Mouse (Mus musculus): ENCODE results near the gene Tead1. TPM values are rescaled to one million over a fixed set of nuclear protein-coding genes. Genes with fewer than 3 reads are reported as not detected.
A peak's percentile ranks its signal among the peaks of the same experiment; 100 is the strongest.

Gene Tead1
- total and polyA plus RNA-seq, 2 experiments from 2014 or later = 20.8 to 63.9 TPM

DNA sequence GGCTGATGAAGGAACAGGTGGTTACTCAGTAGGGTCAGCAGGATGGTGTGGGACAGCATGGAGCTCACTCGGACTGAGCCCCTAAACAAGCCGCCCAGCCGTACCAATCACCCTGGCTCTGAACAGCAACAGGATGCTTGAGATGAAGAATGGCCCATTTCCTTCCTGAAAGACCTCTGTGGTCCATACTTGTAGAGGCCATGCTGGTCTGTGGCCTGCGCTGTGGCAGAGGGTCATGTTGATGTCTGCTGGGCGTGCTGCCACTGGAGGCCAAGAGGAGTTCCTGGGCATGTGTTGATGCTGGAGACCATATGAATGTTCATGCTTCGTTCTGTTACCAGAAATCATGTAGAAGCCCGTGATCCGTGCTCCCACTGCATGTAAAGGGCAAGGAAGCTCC lies 258.0 kb downstream of the Tead1 start:
- Histone ChIP-seq H3K36me3 (replicated peaks; ENCODE audit: control insufficient read depth, insufficient read depth, low read length) (no peaks in the 10 kb centered on the region), H3K27me3 (ENCODE audit: control insufficient read depth, insufficient read depth, low read length) (no peaks in the 10 kb centered on the region), H3K9ac (replicated peaks; ENCODE audit: low read depth, low read length) (no peak overlapping the region), H3K4me3 (ENCODE audit: low read depth, low read length) (no peak overlapping the region), H3K4me1 (ENCODE audit: control insufficient read depth, insufficient read depth) (no peaks in the 10 kb centered on the region), H3K4me2 (ENCODE audit: low read depth, low read length) (no peak overlapping the region), H3K9me3 (replicated peaks; ENCODE audit: control insufficient read depth, low read length) (no peaks in the 10 kb centered on the region), H3K27ac (ENCODE audit: low read depth) (no peak overlapping the region)
- no peak for ATAC-seq (ENCODE audit: insufficient read depth, low read depth)
- no peak for DNase-seq (ENCODE audit: low spot score)
- 76% methylated on average over 8 of the region's 8 CpGs for WGBS
- TF ChIP-seq CTCF (IDR thresholded peaks at IDR 0.05; ENCODE audit: low read depth) = no peak

DNA sequence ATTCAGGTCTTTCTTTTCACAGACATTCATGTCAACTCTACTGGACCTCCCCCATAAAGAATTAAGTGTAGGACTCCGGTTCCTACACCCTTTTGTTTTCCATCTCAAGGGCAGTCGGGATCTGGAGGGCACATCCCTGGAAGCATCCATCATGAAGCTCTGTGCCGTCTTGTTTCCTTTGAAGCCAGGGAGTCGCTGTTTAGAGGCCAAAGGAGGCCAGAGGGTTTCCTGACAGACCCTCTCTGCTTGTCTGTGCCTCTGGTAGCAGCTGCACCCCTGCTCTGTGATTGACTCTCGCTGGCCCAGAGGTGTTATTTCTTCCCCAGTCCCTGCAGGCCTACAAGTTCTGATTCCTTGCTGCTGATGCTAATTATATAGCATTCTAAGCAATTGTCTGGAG lies 259.8 kb downstream of the Tead1 start:
- 58% methylated on average over 5 of the region's 5 CpGs for WGBS
- Histone ChIP-seq H3K4me3 (ENCODE audit: low read depth, low read length) (no peak overlapping the region), H3K4me1 (ENCODE audit: control insufficient read depth, insufficient read depth) (no peaks in the 10 kb centered on the region), H3K36me3 (replicated peaks; ENCODE audit: control insufficient read depth, insufficient read depth, low read length) (no peaks in the 10 kb centered on the region), H3K4me2 (ENCODE audit: low read depth, low read length) (no peak overlapping the region), H3K9ac (replicated peaks; ENCODE audit: low read depth, low read length) (no peak overlapping the region), H3K27ac (ENCODE audit: low read depth) (no peak overlapping the region), H3K27me3 (ENCODE audit: control insufficient read depth, insufficient read depth, low read length) (no peaks in the 10 kb centered on the region), H3K9me3 (replicated peaks; ENCODE audit: control insufficient read depth, low read length) (no peaks in the 10 kb centered on the region)
- DNase-seq (ENCODE audit: low spot score) = no peak
- no peak for ATAC-seq (ENCODE audit: insufficient read depth, low read depth)
- TF ChIP-seq EP300 (IDR thresholded peaks at IDR 0.05; ENCODE audit: low read depth) = no peak
- TF ChIP-seq CTCF (IDR thresholded peaks at IDR 0.05; ENCODE audit: low read depth) = no peak

DNA sequence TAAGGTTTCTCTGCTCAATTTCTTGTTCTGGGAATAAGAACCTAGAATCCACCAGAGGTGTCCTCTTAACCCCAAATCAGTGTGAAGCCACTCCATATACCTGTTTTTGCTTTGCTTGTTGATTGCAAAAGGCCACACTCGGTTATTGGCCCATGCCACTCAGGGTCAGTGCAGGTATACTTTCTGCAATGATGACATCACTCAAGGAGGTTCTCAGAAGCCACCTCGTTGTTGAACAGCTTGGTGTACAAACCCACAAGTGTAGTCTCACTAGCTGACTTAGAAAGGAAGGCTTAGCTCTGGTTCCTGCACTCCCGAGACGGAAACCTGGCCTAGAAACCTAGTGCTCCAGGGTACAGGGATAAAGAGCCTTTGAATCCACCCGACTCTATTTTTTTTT lies 263.4 kb downstream of the Tead1 start:
- H3K4me1 ChIP-seq (ENCODE audit: control insufficient read depth, insufficient read depth) = no peaks in the 10 kb centered on the region
- H3K27me3 ChIP-seq (ENCODE audit: control insufficient read depth, insufficient read depth, low read length) = no peaks in the 10 kb centered on the region
- WGBS = 69% methylated on average over 5 of the region's 5 CpGs
- H3K4me3 ChIP-seq (ENCODE audit: low read depth, low read length) = no peak overlapping the region
- H3K9ac ChIP-seq (replicated peaks; ENCODE audit: low read depth, low read length) = no peak overlapping the region
- no peak for ATAC-seq (ENCODE audit: insufficient read depth, low read depth)
- no peak for DNase-seq (ENCODE audit: low spot score)
- no peak overlapping the region for H3K27ac ChIP-seq (ENCODE audit: low read depth)
- no peak for TF ChIP-seq CTCF (IDR thresholded peaks at IDR 0.05; ENCODE audit: low read depth)
- TF ChIP-seq EP300 (IDR thresholded peaks at IDR 0.05; ENCODE audit: low read depth) = no peak
- no peaks in the 10 kb centered on the region for H3K9me3 ChIP-seq (replicated peaks; ENCODE audit: control insufficient read depth, low read length)
- H3K4me2 ChIP-seq (ENCODE audit: low read depth, low read length) = no peak overlapping the region
- no peaks in the 10 kb centered on the region for H3K36me3 ChIP-seq (replicated peaks; ENCODE audit: control insufficient read depth, insufficient read depth, low read length)

DNA sequence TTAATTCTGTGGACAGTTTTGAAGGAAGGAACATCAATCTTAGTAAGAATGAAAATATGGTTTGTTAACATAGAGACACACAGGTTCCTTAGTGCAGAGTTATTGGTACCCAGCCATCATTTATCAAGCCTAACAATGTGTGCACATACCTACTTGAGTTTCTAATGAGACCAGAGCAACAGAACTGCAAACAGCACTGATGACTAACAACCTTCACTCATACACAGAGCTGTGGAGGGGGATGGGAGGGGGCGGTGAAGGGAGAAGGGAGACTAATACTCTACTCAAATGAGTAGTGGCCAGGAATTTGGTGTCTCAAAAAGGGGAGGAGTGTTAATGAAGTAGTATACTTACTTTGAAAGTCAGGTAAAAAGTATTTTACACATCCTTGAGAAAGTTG lies 263.9 kb downstream of the Tead1 start:
- H3K36me3 ChIP-seq (replicated peaks; ENCODE audit: control insufficient read depth, insufficient read depth, low read length) = no peaks in the 10 kb centered on the region
- DNase-seq (ENCODE audit: low spot score) = no peak
- no peak for ATAC-seq (ENCODE audit: insufficient read depth, low read depth)
- TF ChIP-seq EP300 (IDR thresholded peaks at IDR 0.05; ENCODE audit: low read depth) (no peak), CTCF (IDR thresholded peaks at IDR 0.05; ENCODE audit: low read depth) (no peak)
- no peak overlapping the region for H3K4me3 ChIP-seq (ENCODE audit: low read depth, low read length)
- H3K9me3 ChIP-seq (replicated peaks; ENCODE audit: control insufficient read depth, low read length) = no peaks in the 10 kb centered on the region
- H3K27me3 ChIP-seq (ENCODE audit: control insufficient read depth, insufficient read depth, low read length) = no peaks in the 10 kb centered on the region
- H3K9ac ChIP-seq (replicated peaks; ENCODE audit: low read depth, low read length) = no peak overlapping the region
- WGBS = 76% methylated on average over 1 of the region's 1 CpGs
- no peak overlapping the region for H3K4me2 ChIP-seq (ENCODE audit: low read depth, low read length)
- no peak overlapping the region for H3K27ac ChIP-seq (ENCODE audit: low read depth)
- no peaks in the 10 kb centered on the region for H3K4me1 ChIP-seq (ENCODE audit: control insufficient read depth, insufficient read depth)

DNA sequence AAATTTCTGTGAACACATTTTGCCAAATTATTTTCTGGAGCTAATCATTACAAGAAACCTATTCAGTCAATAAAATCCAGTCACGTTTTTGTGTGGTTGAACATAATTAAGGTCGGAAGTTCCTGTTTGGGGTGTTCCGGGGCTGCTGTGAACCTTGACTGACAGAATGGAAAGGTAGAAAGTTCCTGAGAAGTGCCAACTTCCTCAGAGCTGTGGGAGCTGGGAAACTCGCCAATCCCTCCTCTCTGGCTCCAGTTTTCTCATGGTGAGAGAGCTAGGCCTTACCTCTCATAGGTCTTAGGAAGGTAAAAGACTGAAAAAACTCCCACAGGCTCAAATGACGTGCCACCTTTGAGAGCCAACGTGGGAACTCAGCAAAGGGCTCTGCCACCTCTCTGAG lies 267.6 kb downstream of the Tead1 start:
- Histone ChIP-seq H3K9me3 (replicated peaks; ENCODE audit: control insufficient read depth, low read length) (no peaks in the 10 kb centered on the region), H3K4me1 (ENCODE audit: control insufficient read depth, insufficient read depth) (no peaks in the 10 kb centered on the region), H3K36me3 (replicated peaks; ENCODE audit: control insufficient read depth, insufficient read depth, low read length) (no peaks in the 10 kb centered on the region), H3K4me3 (ENCODE audit: low read depth, low read length) (no peak overlapping the region), H3K4me2 (ENCODE audit: low read depth, low read length) (no peak overlapping the region), H3K27ac (ENCODE audit: low read depth) (no peak overlapping the region), H3K9ac (replicated peaks; ENCODE audit: low read depth, low read length) (no peak overlapping the region), H3K27me3 (ENCODE audit: control insufficient read depth, insufficient read depth, low read length) (no peaks in the 10 kb centered on the region)
- TF ChIP-seq EP300 (IDR thresholded peaks at IDR 0.05; ENCODE audit: low read depth) (no peak), CTCF (IDR thresholded peaks at IDR 0.05; ENCODE audit: low read depth) (no peak)
- WGBS = 51% methylated on average over 6 of the region's 6 CpGs
- no peak for ATAC-seq (ENCODE audit: insufficient read depth, low read depth)
- no peak for DNase-seq (ENCODE audit: low spot score)

DNA sequence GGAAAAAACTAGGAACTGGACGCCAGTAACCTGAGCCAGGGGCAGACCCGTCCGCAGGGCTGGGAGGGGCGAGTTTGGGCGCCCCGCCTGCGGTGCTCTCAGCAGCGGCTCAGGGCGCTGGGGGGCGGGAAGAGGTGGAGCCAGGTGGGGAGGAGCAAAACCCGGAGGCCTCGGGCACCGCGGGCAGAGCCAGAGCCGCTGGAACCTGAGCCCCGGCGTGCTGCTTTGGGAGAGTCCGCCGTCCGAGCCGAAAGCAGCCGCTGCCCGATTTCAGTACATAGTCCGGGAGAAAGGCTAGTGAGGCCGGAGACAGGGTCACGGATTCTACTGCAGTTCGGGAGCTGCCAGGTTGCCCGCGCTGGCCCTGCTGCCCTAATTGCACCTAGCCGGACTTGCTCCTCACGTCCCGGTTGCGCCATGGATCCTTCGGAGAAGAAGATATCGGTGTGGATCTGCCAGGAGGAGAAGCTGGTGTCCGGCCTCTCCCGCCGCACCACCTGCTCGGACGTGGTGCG lies 274.7 kb downstream of the Tead1 start, which contains the start of gene Rassf10:
Gene Rassf10, plus strand, starts transcription at position 186 of the 515 bp plus-strand sequence.
- ATAC-seq (ENCODE audit: insufficient read depth, low read depth) (peak; percentile 93), DNase-seq (ENCODE audit: low spot score) (peak; percentile 70)
- Histone ChIP-seq H3K4me2 (ENCODE audit: low read depth, low read length) (peak within 1 kb of the TSS; percentile 74), H3K4me3 (ENCODE audit: low read depth, low read length) (peak within 1 kb of the TSS; percentile 52), H3K4me1 (ENCODE audit: control insufficient read depth, insufficient read depth) (peaks cover 8% of the 10 kb centered on the region; the same call in 1 of the 2 replicates), H3K27me3 (ENCODE audit: control insufficient read depth, insufficient read depth, low read length) (peaks cover 27% of the 10 kb centered on the region), H3K9me3 (replicated peaks; ENCODE audit: control insufficient read depth, low read length) (no peaks in the 10 kb centered on the region), H3K9ac (replicated peaks; ENCODE audit: low read depth, low read length) (peak within 1 kb of the TSS; percentile 31), H3K36me3 (replicated peaks; ENCODE audit: control insufficient read depth, insufficient read depth, low read length) (no peaks in the 10 kb centered on the region), H3K27ac (ENCODE audit: low read depth) (no peak within 1 kb of the TSS)
- WGBS = under 1% methylated on average over 41 of the region's 41 CpGs
- TF ChIP-seq EP300 (IDR thresholded peaks at IDR 0.05; ENCODE audit: low read depth) (no peak), CTCF (IDR thresholded peaks at IDR 0.05; ENCODE audit: low read depth) (no peak)
